Mouse (Mus musculus) liver, embryonic 14.5 days (tissue): ENCODE results near the gene Fgfr2. TPM values are rescaled to one million over a fixed set of nuclear protein-coding genes. Genes with fewer than 3 reads are reported as not detected.

Source experiments
- ATAC-seq: fragments of 200-750 bp; cut with Nextera tagmentation; 2 replicates; pipeline ENCODE4 v1.8.0; 2017; ENCODE audit warnings: moderate number of reproducible peaks, mild to moderate bottlenecking, moderate library complexity; ENCODE audit not compliant: insufficient read depth
- DNase-seq, 3 experiments: peaks; one replicate each; pipeline ENCODE4 v3.0.0-alpha.2; 2012 to 2013; ENCODE audit warnings: low read depth in 3 of 3, low spot score in 3 of 3
- H3K27ac ChIP-seq: fragments of 300-500 bp; sonication (generic); 2 replicates; pipeline ENCODE4 v1.5.1; 2014; ENCODE audit warnings: moderate library complexity, mild to moderate bottlenecking, control low read depth, inconsistent platforms
- H3K27me3 ChIP-seq: fragments of 300-500 bp; sonication (generic); 2 replicates; pipeline ENCODE4 v1.6.1; 2014; ENCODE audit warnings: mild to moderate bottlenecking, low read length, moderate library complexity; ENCODE audit not compliant: control insufficient read depth, insufficient read depth
- H3K36me3 ChIP-seq: fragments of 300-500 bp; sonication (generic); replicated peaks from 2 replicates; pipeline ENCODE4 v1.6.1; 2014; ENCODE audit warnings: low read depth; ENCODE audit not compliant: control insufficient read depth, insufficient read depth
- H3K4me1 ChIP-seq, 2 experiments: fragments of 200-500 bp in 1 of 2; fragments of 300-500 bp in 1 of 2; sonication (generic) in 1 of 2; replicated peaks; 2 replicates each; pipeline ENCODE4 v1.6.1; 2012 to 2014; ENCODE audit warnings: antibody characterized with exemption in 1 of 2, inconsistent platforms in 1 of 2, low read length in 1 of 2; ENCODE audit not compliant: control insufficient read depth in 2 of 2, insufficient read depth in 2 of 2
- H3K4me2 ChIP-seq: fragments of 300-500 bp; sonication (generic); 2 replicates; pipeline ENCODE4 v1.6.1; 2014; ENCODE audit warnings: low read depth, mild to moderate bottlenecking, control low read depth, moderate library complexity
- H3K4me3 ChIP-seq, 2 experiments: fragments of 200-500 bp in 1 of 2; fragments of 300-500 bp in 1 of 2; sonication (generic) in 1 of 2; 2 replicates each; pipeline ENCODE4 v1.5.1; 2012 to 2014; ENCODE audit warnings: low read depth in 2 of 2, low read length in 2 of 2, mild to moderate bottlenecking in 2 of 2, control low read depth in 1 of 2, inconsistent platforms in 1 of 2, moderate library complexity in 1 of 2; ENCODE audit not compliant: insufficient read depth in 1 of 2
- H3K9ac ChIP-seq: fragments of 300-500 bp; sonication (generic); replicated peaks from 2 replicates; pipeline ENCODE4 v1.6.1; 2014; ENCODE audit warnings: mild to moderate bottlenecking, control low read depth, moderate library complexity
- H3K9me3 ChIP-seq: fragments of 300-500 bp; sonication (generic); 2 replicates; pipeline ENCODE4 v1.6.1; 2016; ENCODE audit warnings: low read length, mixed read lengths; ENCODE audit not compliant: control insufficient read depth
- CTCF ChIP-seq: IDR thresholded peaks from 2 replicates; pipeline ENCODE4 v1.5.1; 2016; ENCODE audit warnings: antibody characterized with exemption, low read depth, control low read depth
- EP300 ChIP-seq: IDR thresholded peaks from 2 replicates; pipeline ENCODE4 v1.6.1; 2016; ENCODE audit warnings: antibody characterized with exemption, low read depth
- WGBS: fragments of 180-500 bp; shearing (Covaris S2); extraction: QIAGEN DNeasy Blood & Tissue Kit; methylation state at CpG from one replicate; pipeline ENCODE4 v1.1.7; 2014; ENCODE audit not compliant: insufficient replicate concordance; 5-methylcytosine and 5-hydroxymethylcytosine counted together
- polyA plus RNA-seq, 2 experiments: library from polyadenylated mRNA; depleted of rRNA in 1 of 2; stranded (reverse) in 1 of 2; unstranded in 1 of 2; fragments of >200 nt; fragmentation: Nextera tagmentation in 1 of 2; extraction: Ambion mirVana in 1 of 2; gene quantifications; 2 replicates each; pipeline versions ENCODE4 v1.2.1 to v1.2.3; 2012 to 2014

Fgfr2 gene
- polyA plus RNA-seq, 2 experiments, result 7.9 to 8.8 TPM

- ATAC-seq (no peak), DNase-seq (no peak)
- H3K36me3 ChIP-seq, result no peaks in the 10 kb centered on the region
- H3K9me3 ChIP-seq, result no peaks in the 10 kb centered on the region
- no peak overlapping the region for H3K9ac ChIP-seq
- H3K4me1 ChIP-seq, result peaks cover 0 to 10% of the 10 kb centered on the region in 2 experiments; a peak in 2 of 4 replicates
- TF ChIP-seq EP300 (no peak), CTCF (no peak)
- no peak overlapping the region for H3K4me3 ChIP-seq
- no peak overlapping the region for H3K4me2 ChIP-seq
- 63% methylated on average over 11 of the region's 11 CpGs for WGBS
- H3K27me3 ChIP-seq, result no peaks in the 10 kb centered on the region
- no peak overlapping the region for H3K27ac ChIP-seq
Measured at GRCm38 (mm10) chr7:133088830-133089261, 34.3 kb downstream of the Fgfr2 start.

- 78% methylated on average over 4 of the region's 4 CpGs for WGBS
- DNase-seq (no peak), ATAC-seq (no peak)
- peaks cover 0 to 10% of the 10 kb centered on the region in 2 experiments; a peak in 2 of 4 replicates for H3K4me1 ChIP-seq
- no peak overlapping the region for H3K4me2 ChIP-seq
- no peak overlapping the region for H3K4me3 ChIP-seq
- no peak overlapping the region for H3K9ac ChIP-seq
- H3K27me3 ChIP-seq, result no peaks in the 10 kb centered on the region
- H3K9me3 ChIP-seq, result no peaks in the 10 kb centered on the region
- no peak overlapping the region for H3K27ac ChIP-seq
- no peak for TF ChIP-seq CTCF
- no peak for TF ChIP-seq EP300
- H3K36me3 ChIP-seq, result no peaks in the 10 kb centered on the region
Measured at GRCm38 (mm10) chr7:133088411-133088810, 34.7 kb downstream of the Fgfr2 start.

GRCm38 (mm10) chr7:133085408-133085807, 37.7 kb downstream of the Fgfr2 start:
- TF ChIP-seq CTCF (no peak), EP300 (no peak)
- H3K4me3 ChIP-seq, result no peak overlapping the region
- no peak overlapping the region for H3K9ac ChIP-seq
- H3K27me3 ChIP-seq, result no peaks in the 10 kb centered on the region
- WGBS, result 58% methylated on average over 3 of the region's 3 CpGs
- H3K27ac ChIP-seq, result no peak overlapping the region
- no peaks in the 10 kb centered on the region for H3K9me3 ChIP-seq
- H3K36me3 ChIP-seq, result no peaks in the 10 kb centered on the region
- DNase-seq, result no peak
- H3K4me2 ChIP-seq, result no peak overlapping the region
- ATAC-seq, result no peak
- H3K4me1 ChIP-seq, result peaks cover 0 to 4% of the 10 kb centered on the region in 2 experiments; a peak in 2 of 4 replicates

- Histone ChIP-seq H3K27me3 (no peaks in the 10 kb centered on the region), H3K36me3 (no peaks in the 10 kb centered on the region), H3K4me1 (no peaks in the 10 kb centered on the region; a peak in 1 of 4 replicates), H3K4me3 (no peak overlapping the region), H3K4me2 (no peak overlapping the region), H3K27ac (no peak overlapping the region), H3K9ac (no peak overlapping the region), H3K9me3 (no peaks in the 10 kb centered on the region)
- ATAC-seq (no peak), DNase-seq (no peak)
- 68% methylated on average over 13 of the region's 13 CpGs for WGBS
- TF ChIP-seq EP300 (no peak), CTCF (no peak)
Measured at GRCm38 (mm10) chr7:133083936-133084614, 39.1 kb downstream of the Fgfr2 start.

- no peak for ATAC-seq
- no peaks in the 10 kb centered on the region for H3K9me3 ChIP-seq
- no peak overlapping the region for H3K4me2 ChIP-seq
- H3K27ac ChIP-seq, result no peak overlapping the region
- H3K4me3 ChIP-seq, result no peak overlapping the region
- no peaks in the 10 kb centered on the region for H3K36me3 ChIP-seq
- no peak for DNase-seq
- H3K27me3 ChIP-seq, result no peaks in the 10 kb centered on the region
- no peak for TF ChIP-seq EP300
- no peak for TF ChIP-seq CTCF
- WGBS, result 77% methylated on average over 1 of the region's 1 CpGs
- no peak overlapping the region for H3K9ac ChIP-seq
- no peaks in the 10 kb centered on the region; a peak in 1 of 4 replicates for H3K4me1 ChIP-seq
Measured at GRCm38 (mm10) chr7:133078929-133079328, 44.2 kb downstream of the Fgfr2 start.
